Mouse (Mus musculus) hindbrain, embryonic 11.5 days (tissue): ENCODE data around the gene Pacs1. TPM values are rescaled to one million over a fixed set of nuclear protein-coding genes. Genes with fewer than 3 reads are reported as not detected.
"Not testable (repeated sequence)": the region's sequence is repeated elsewhere in the genome, so short reads cannot be mapped to it uniquely, and the experiment has no call there.

ENCODE experiments used
- ATAC-seq: fragments of 200-750 bp; cut with Nextera tagmentation; 2 replicates; pipeline ENCODE4 v1.8.0; 2017; ENCODE audit warnings: mild to moderate bottlenecking, moderate TSS enrichment, moderate library complexity; ENCODE audit not compliant: low FRiP score
- DNase-seq: peaks from one replicate; pipeline ENCODE4 v3.0.0-alpha.2; 2015; ENCODE audit warnings: low spot score
- H3K27ac ChIP-seq: fragments of 300-500 bp; sonication (generic); 2 replicates; pipeline ENCODE4 v1.5.1; 2014; ENCODE audit warnings: mild to moderate bottlenecking, low read depth, low read length
- H3K27me3 ChIP-seq: fragments of 300-500 bp; sonication (generic); 2 replicates; pipeline ENCODE4 v1.6.1; 2014; ENCODE audit warnings: mild to moderate bottlenecking, low read length, moderate library complexity, mixed read lengths; ENCODE audit not compliant: control insufficient read depth, insufficient read depth
- H3K36me3 ChIP-seq: fragments of 300-500 bp; sonication (generic); 2 replicates; pipeline ENCODE4 v1.6.1; 2014; ENCODE audit warnings: mild to moderate bottlenecking, low read length, moderate library complexity, mixed read lengths; ENCODE audit not compliant: control insufficient read depth, insufficient read depth
- H3K4me1 ChIP-seq: fragments of 300-500 bp; sonication (generic); replicated peaks from 2 replicates; pipeline ENCODE4 v1.6.1; 2014; ENCODE audit warnings: low read length, mixed read lengths; ENCODE audit not compliant: control insufficient read depth, insufficient read depth
- H3K4me2 ChIP-seq: fragments of 300-500 bp; sonication (generic); replicated peaks from 2 replicates; pipeline ENCODE4 v1.6.1; 2014; ENCODE audit warnings: mild to moderate bottlenecking, low read depth, low read length
- H3K4me3 ChIP-seq: fragments of 300-500 bp; sonication (generic); 2 replicates; pipeline ENCODE4 v1.5.1; 2014; ENCODE audit warnings: low read depth, low read length
- H3K9ac ChIP-seq: fragments of 300-500 bp; sonication (generic); 2 replicates; pipeline ENCODE4 v1.6.1; 2014; ENCODE audit warnings: low read depth, low read length
- H3K9me3 ChIP-seq: fragments of 300-500 bp; sonication (generic); 2 replicates; pipeline ENCODE4 v1.6.1; 2016; ENCODE audit warnings: low read length; ENCODE audit not compliant: control insufficient read depth
- WGBS: fragments of 180-500 bp; shearing (Covaris S2); extraction: QIAGEN DNeasy Blood & Tissue Kit; methylation state at CpG from one replicate; pipeline ENCODE4 v1.1.7; 2014; 5-methylcytosine and 5-hydroxymethylcytosine counted together
- polyA plus RNA-seq: library from polyadenylated mRNA; unstranded; fragments of >200 nt; fragmentation: Nextera tagmentation; extraction: Ambion mirVana; gene quantifications from 2 replicates; pipeline ENCODE4 v1.2.1, GENCODE M21; 2014

Gene Pacs1
- polyA plus RNA-seq, 1 experiment from 2014 or later: 23.2 TPM

DNA sequence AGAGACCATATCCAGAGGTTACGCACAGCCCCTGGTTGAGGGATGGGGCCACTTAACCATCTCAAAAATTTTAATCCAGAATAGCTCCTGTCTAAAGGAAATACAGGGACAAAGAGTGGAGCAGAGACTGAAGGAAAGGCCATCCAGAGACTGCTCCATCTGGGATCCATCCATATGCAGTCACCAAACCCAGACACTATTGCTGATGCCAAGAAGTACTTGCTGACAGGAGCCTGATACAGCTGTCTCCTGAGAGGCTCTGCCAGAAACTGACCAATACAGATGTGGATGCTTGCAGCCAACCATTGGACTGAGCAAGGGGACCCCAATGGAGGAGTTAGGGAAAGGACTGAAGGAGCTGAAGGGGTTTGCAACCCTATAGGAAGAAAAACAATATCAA is 35.9 kb downstream of the Pacs1 start:
- DNase-seq, H3K27me3 ChIP-seq, H3K27ac ChIP-seq, H3K36me3 ChIP-seq, H3K4me1 ChIP-seq, H3K4me2 ChIP-seq, H3K9ac ChIP-seq, ATAC-seq, H3K4me3 ChIP-seq, H3K9me3 ChIP-seq: not testable (repeated sequence)
- 100% methylated on average over 1 of the region's 1 CpGs for WGBS

GRCm38 (mm10) chr19:5232696-5233095 is 40.2 kb downstream of the Pacs1 start:
- no peak overlapping the region for H3K4me3 ChIP-seq
- no peaks in the 10 kb centered on the region for H3K27me3 ChIP-seq
- H3K4me1 ChIP-seq: no peaks in the 10 kb centered on the region
- H3K9me3 ChIP-seq: no peaks in the 10 kb centered on the region
- no peak overlapping the region for H3K27ac ChIP-seq
- H3K36me3 ChIP-seq: no peaks in the 10 kb centered on the region
- H3K4me2 ChIP-seq: no peak overlapping the region
- ATAC-seq: no peak
- no peak for DNase-seq
- H3K9ac ChIP-seq: no peak overlapping the region
- WGBS: 90% methylated on average over 4 of the region's 4 CpGs

- H3K9me3 ChIP-seq: no peaks in the 10 kb centered on the region
- H3K27me3 ChIP-seq: no peaks in the 10 kb centered on the region
- 85% methylated on average over 2 of the region's 2 CpGs for WGBS
- H3K4me2 ChIP-seq: no peak overlapping the region
- no peaks in the 10 kb centered on the region for H3K36me3 ChIP-seq
- no peak overlapping the region for H3K27ac ChIP-seq
- no peak overlapping the region for H3K9ac ChIP-seq
- no peak for ATAC-seq
- DNase-seq: no peak
- no peaks in the 10 kb centered on the region for H3K4me1 ChIP-seq
- no peak overlapping the region for H3K4me3 ChIP-seq
Observed at GRCm38 (mm10) chr19:5230110-5230509, 42.8 kb downstream of the Pacs1 start.

DNA sequence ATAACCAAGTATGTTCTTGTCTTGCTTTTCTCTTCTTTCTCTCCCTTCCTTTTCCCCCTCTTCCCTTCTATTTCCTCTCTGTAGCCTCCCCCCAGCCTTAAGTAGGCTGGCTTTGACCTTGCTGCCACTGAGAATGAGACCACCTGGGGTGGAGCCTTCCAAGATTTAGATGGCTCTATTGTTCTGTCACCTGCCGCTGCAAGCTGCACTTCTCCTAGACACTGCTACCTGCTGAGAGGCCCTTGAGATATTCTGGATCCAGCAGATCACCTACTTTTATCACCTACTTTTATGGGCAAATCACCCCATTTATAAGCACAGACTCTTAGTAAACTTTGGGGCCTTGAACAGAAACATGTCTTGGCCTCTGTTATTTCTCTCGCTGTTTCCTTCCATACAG is 48.3 kb downstream of the Pacs1 start:
- Histone ChIP-seq H3K36me3 (no peaks in the 10 kb centered on the region), H3K4me3 (no peak overlapping the region), H3K27ac (no peak overlapping the region), H3K9me3 (no peaks in the 10 kb centered on the region), H3K4me1 (no peaks in the 10 kb centered on the region), H3K9ac (no peak overlapping the region), H3K4me2 (no peak overlapping the region), H3K27me3 (no peaks in the 10 kb centered on the region)
- ATAC-seq (no peak), DNase-seq (no peak)
- 56% methylated on average over 2 of the region's 2 CpGs for WGBS

- Histone ChIP-seq H3K4me3 (no peak overlapping the region), H3K4me2 (no peak overlapping the region), H3K9ac (no peak overlapping the region), H3K4me1 (no peaks in the 10 kb centered on the region), H3K36me3 (no peaks in the 10 kb centered on the region), H3K9me3 (no peaks in the 10 kb centered on the region), H3K27ac (no peak overlapping the region), H3K27me3 (no peaks in the 10 kb centered on the region)
- WGBS: 88% methylated on average over 4 of the region's 4 CpGs
- DNase-seq (no peak), ATAC-seq (no peak)
Observed at GRCm38 (mm10) chr19:5224077-5224476, 48.8 kb downstream of the Pacs1 start.

DNA sequence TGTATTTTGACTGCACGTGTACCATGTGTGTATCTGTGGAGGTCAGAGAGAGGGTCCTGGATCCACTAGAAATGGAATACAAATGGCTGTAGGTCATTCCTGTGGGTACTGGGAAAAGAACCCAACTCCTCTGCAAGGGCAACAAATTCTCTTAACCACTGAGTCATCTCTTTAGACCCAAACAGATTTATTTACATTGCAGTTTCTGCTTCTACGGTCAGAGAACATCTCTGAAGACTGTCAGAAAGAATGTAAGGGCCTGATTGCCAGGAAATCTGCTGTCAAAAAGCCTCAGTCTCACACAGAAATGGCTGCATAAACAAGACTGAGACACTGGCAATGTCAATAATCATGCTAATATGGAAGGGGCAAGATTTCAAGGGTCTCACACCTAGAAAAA is 51.0 kb downstream of the Pacs1 start:
- Histone ChIP-seq H3K27me3 (no peaks in the 10 kb centered on the region), H3K9ac (no peak overlapping the region), H3K4me2 (no peak overlapping the region), H3K9me3 (no peaks in the 10 kb centered on the region), H3K27ac (no peak overlapping the region), H3K4me1 (no peaks in the 10 kb centered on the region), H3K4me3 (no peak overlapping the region), H3K36me3 (no peaks in the 10 kb centered on the region)
- DNase-seq (no peak), ATAC-seq (no peak)
- WGBS: 80% methylated on average over 2 of the region's 2 CpGs

DNA sequence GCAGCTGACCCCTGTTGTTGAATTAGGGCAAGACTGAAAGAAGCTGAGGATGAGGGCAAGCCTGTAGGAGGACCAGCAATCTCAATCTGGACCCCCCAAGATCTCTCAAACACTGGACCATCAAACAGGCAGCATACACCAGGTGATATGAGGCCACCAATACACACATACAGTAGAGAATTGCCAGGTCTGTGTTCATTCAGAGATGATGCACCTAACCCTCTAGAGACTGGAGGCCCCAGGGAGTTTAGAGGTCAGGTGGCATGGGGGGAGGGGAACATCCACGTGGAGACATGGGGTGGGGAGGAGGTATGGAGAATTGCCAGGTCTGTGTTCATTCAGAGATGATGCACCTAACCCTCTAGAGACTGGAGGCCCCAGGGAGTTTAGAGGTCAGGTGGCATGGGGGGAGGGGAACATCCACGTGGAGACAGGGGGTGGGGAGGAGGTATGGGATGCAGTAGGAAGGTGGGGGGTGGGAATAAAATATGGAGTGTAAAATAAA is 51.6 kb downstream of the Pacs1 start:
- H3K36me3 ChIP-seq, H3K9me3 ChIP-seq, H3K27me3 ChIP-seq, H3K4me3 ChIP-seq, H3K4me2 ChIP-seq, H3K4me1 ChIP-seq, H3K27ac ChIP-seq, ATAC-seq, DNase-seq, H3K9ac ChIP-seq: not testable (repeated sequence)
- WGBS: 43% methylated on average over 2 of the region's 2 CpGs

GRCm38 (mm10) chr19:5220389-5220788 is 52.5 kb downstream of the Pacs1 start:
- WGBS: 89% methylated on average over 3 of the region's 3 CpGs
- H3K9me3 ChIP-seq: no peaks in the 10 kb centered on the region
- H3K27ac ChIP-seq: no peak overlapping the region
- ATAC-seq: no peak
- H3K4me1 ChIP-seq: no peaks in the 10 kb centered on the region
- H3K27me3 ChIP-seq: no peaks in the 10 kb centered on the region
- no peak overlapping the region for H3K4me3 ChIP-seq
- H3K4me2 ChIP-seq: no peak overlapping the region
- DNase-seq: no peak
- H3K36me3 ChIP-seq: no peaks in the 10 kb centered on the region
- H3K9ac ChIP-seq: no peak overlapping the region

- Histone ChIP-seq H3K9me3 (no peaks in the 10 kb centered on the region), H3K4me1 (no peaks in the 10 kb centered on the region), H3K4me2 (no peak overlapping the region), H3K27me3 (no peaks in the 10 kb centered on the region), H3K27ac (no peak overlapping the region), H3K4me3 (no peak overlapping the region), H3K36me3 (no peaks in the 10 kb centered on the region), H3K9ac (no peak overlapping the region)
- no peak for ATAC-seq
- 91% methylated on average over 2 of the region's 2 CpGs for WGBS
- no peak for DNase-seq
Observed at GRCm38 (mm10) chr19:5201691-5202090, 71.2 kb downstream of the Pacs1 start.
